Mouse (Mus musculus): ENCODE data around the gene Nlrp10.

Gene Nlrp10

DNA sequence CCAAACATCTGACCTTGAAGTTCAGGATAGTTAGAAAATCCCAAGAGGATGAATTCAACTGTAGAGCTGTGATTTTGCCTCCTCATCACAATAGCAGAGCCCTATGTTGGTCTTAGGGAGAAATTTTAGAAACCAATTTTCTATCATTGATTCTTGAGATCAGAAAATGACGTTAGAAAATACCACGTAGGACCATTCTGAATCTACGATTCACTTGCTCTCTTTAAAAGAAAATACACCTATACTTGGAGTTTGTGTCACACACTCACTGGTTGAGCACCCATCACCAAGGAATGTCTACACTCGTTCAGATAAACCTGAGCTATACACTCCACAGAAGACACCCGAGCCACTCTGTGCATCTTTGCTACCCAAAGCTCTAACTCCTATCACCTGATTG is 35.7 kb downstream of the Nlrp10 start, which contains the start of gene Olfr519:
TSS of gene Olfr519 (minus strand) at position 101 of the 400 bp plus-strand sequence.
- no peak for DNase-seq (ENCODE audit: low spot score in 2 of 2)

DNA sequence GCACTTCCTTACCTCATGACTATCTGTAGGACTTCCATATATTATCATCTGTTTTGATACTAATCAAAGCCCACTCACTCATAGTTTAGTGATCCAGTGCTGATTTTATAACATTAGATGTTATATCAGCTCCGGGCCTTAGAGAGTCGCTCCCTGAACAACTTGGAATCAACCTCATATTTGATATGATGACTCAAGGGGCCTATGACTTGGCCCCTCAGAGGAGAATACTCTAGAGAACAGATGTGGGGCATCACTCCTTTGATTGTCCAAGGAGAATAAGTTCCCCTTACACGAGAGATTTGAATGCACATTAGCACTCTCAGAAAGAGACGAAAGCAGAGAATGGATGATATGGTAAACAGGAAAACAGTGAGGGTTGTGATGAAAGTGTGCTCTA is 45.1 kb downstream of the Nlrp10 start, which contains the start of gene Olfr518:
TSS of gene Olfr518 (minus strand) at position 101 of the 400 bp plus-strand sequence.
- DNase-seq (ENCODE audit: low spot score in 2 of 2) = no peak

DNA sequence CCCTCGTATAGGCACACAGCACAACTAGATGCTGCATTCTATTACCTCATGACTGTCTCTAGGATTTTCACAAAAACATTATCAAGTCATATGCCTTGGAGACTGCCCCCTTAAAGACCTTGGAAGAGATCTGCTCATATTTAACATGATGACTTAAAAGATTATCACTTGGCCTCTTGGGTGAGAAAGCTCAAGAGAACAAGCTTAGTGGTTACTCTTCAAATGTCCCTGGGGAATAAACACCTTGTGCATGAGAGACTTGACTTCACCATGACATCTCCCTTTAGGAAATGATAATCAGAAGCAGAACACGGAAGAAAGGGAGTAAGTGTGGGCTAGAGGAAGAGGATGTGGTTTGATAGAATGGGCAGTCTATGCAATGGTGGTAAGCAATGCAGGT is 57.7 kb downstream of the Nlrp10 start, which contains the start of gene Olfr517:
TSS of gene Olfr517 (minus strand) at position 101 of the 400 bp plus-strand sequence.
- no peak for DNase-seq (ENCODE audit: low spot score in 2 of 2)

All from urinary bladder, postnatal 36 days (tissue).